Mouse (Mus musculus): ENCODE data around the gene Fpgs.
A peak's percentile ranks its signal among the peaks of the same experiment; 100 is the strongest.

Gene Fpgs

DNA sequence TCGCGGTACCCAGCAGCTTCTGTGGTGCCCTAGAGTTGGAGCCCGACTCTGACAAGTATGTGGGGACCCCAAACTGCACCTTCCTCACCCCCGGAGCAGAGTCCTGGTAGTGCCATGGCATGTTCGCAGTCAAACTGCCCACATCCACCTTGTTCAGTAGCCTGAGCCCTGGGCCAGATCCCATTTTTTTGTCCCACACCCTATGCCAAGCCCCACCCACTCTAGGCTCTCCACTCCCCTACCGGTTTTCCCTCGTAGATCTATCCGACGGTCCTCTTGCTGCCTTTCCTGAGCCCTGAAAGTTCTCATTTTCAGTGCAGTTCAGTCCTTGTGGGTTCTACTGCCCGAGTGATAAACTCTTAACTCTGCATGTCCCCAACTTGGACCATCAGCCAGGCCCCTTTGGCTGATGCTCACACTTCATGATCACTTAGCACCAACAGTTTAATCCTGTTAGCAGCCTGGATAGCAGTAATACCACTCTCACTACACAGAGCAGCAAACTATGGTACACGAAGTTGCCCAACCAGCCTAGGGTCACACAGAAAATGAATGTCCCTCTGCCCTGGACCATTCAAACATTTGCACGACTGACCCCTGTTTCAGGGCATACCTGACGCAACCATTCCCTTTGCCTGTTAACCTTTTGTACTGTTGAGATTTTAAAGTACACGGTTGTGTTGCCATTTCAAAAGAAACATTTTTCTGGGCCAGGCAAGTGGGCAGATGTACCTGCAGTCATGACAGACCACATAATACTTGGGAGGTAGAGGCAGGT, 2.8 kb downstream of the Fpgs start:
- no peak for DNase-seq (ENCODE audit: low read depth, low spot score)

DNA sequence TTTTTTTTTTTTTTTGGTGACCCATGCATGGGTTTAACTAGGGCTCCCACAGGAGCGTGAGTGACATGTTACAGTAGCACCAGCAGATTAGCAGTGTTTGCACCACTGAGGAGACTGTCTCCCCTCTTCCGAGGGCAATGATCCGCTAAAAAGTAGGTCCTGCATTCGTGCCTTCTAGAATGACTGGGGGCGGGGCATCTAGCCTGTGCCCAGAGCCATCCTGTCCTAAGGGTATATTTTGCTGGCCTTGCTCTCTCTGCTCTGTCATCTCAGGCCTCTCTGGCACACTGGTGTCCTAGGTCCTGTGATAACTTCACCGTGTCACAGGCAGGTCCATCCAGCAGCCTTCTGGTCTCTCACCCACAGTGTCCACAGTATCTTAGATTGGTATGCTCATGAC, 4.3 kb downstream of the Fpgs start:
- no peak for DNase-seq (ENCODE audit: low read depth, low spot score)

DNA sequence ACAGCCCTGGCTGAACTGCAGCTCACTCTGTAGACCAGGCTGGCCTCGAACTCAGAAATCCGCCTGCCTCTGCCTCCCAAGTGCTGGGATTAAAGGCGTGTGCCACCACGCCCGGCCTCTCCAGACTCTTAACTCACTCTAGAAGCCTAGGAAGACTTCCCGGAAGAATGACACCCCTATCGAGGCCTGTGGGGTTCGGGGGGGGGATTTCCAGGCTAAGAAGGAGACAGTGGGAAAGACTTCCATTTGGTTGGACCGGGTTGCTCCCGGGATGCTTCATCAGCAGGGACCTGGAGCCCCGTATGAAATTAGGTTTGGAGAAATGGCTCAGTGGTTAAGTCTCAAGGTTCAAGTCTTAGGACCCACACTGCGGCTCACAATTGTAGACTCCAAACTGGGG, 9.3 kb downstream of the Fpgs start:
- no peak for DNase-seq (ENCODE audit: low read depth, low spot score)

DNA sequence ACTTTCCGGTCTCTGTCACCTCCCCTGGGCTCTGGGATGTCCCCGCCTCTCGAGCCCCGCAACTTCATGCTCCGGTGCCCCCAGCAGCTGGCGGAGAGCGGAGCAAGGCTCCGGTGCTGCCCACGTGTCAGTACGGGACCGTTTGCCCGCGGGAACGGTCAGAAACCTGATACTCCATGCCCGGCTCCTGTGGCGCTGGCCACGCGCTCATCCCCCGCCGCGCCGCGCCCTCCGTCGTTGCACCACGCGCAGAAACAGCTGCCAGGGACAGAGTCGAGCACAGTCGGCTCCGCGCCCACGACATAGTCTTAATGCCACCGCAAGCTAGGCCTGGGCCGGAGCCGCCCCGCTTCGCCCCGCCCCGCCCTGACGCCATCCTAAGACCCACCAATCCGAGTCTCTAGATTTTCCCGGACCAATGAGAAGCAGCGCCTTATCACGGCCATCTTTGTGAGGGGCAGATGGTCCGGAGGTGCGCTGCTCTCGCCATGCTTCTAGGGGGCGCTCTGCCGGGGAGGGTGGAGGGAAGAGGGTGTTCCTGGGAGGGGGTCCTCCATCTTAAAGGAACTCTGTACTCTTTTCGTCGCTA, 10.0 kb downstream of the Fpgs start:
- DNase-seq (ENCODE audit: low read depth, low spot score) = peak; percentile 98

DNA sequence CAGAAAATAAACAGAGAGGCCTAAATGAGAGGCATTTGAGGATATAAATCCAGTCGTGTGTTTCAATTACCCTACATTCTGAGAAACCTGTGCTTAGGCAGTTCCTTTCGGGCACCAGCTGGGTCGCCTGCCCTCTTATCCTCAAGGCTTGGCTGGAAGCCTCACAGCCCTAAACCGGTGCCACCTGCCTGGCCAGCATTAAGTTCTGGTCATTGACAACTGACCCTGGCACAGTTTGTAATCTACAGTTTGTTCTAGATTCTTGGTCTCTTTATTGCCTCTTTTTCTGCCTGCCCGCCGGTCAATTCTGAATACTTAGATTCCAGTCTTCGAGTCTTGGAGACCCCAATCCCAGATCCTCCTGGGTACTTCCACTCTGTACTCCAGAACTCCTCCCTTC, 10.7 kb downstream of the Fpgs start:
- DNase-seq (ENCODE audit: low read depth, low spot score) = no peak

DNA sequence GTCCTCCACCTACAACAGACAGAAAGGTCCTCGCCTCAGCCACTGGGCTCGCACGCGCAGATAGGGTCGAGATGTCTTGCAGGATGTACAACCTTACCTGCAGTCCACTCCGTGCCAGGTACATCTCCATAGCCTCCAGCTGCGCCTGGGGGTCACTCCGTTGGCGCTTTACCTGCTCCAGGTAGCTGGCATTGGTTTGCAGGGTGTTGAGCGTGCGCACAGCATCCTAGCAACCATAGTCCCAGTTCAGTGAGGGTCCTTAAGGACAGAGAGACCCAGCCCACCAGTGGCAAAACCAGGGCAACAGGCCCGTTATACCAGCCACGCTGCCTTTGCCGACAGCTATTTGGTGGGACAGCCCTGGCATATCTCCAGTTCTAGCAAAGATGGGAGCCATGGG, 11.4 kb downstream of the Fpgs start:
- no peak for DNase-seq (ENCODE audit: low read depth, low spot score)

DNA sequence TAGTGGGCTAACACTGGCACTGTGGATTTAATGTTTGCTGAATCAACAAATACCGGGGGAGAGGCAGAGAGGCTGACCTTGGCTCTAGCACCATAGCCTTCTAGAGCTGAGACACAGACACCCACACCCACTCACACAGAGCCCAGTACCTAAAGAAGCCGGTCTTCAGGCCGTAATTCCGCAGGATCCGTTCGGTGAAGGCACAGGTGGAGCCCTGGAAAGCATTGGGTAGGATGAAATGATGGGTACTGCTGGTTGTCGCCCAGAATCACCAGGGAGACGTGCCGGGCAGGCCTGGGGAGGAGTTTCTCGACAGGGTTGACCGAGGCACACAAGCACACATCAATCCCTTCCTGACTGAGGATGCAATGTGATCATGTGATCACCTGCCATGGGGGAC, 12.9 kb downstream of the Fpgs start:
- DNase-seq (ENCODE audit: low read depth, low spot score) = no peak

DNA sequence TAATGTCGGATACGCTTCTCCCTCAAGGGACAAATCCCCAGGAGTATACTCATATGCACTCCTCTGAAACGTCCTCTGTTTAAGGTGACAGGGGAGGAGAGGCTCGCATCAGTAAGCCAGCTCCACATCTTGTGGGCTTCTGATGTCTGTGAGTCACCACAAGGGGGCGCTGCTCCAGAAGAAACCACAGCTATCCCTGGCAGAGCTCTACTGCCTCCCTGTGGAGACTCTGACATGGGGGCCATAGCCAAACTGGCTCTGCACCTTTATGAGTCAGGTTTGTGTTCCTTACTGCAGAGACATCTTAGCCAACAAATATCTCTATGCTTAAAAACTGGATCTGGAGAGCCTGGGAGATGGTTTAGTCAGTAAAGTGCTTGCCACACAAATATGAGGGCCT, 14.5 kb downstream of the Fpgs start:
- DNase-seq (ENCODE audit: low read depth, low spot score) = peak; percentile 93

DNA sequence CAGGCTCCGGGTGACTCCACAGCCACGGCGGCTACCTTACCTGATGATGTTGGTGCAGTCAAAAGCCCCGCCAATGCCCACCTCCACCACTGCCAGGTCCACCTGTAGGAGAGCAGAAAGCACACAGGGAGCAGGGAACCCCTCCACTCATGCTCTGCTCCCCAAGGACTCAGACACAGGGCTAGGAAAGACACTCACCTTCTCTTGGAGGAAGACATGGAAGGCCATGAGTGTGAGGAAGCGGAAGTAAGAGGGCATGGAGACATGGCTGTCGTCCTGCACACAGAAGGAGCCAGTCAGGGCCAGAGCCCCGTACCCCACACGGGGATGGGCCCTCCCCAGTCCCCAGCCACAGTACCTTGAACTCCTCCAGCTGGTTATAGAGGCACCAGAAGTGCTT, 16.4 kb downstream of the Fpgs start:
- no peak for DNase-seq (ENCODE audit: low read depth, low spot score)

DNA sequence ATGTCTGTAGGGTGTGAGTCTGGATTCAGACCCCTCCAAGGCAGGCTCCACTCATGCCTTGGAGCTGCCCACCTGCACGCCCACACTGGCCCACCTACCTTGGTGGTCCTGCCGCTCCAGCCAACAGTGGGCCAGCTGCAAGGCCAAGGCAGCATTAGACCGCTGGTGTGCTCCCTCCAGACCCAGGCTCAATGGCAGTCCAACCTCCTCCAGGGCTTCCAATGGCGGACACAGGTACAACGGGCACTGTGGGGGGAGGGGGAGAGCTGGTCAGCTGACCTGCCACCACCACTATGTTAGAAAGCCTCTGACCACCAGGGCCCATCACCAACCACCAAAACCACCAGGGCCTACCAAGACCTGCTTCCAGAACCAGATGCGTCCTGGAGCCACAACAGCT, 17.3 kb downstream of the Fpgs start:
- DNase-seq (ENCODE audit: low read depth, low spot score) = no peak

DNA sequence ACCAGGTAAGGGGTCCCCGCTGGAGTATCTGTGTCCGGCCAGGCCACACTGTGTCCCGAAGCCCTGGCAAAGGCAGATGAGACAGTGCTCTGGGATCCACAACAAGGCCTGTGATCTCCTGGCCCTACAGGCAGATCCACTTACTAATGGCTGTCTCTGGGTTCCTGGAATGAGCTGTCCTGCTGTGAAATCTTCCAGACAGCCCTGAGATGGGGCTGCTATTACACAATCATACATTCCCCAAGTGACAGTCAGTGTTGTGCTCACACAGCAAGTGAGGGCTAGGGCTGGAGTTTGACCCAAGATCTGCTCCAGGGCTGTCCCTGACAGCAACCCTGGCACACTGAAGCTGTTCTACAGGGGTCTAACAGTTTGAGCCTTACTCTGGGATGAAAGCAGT, 18.1 kb downstream of the Fpgs start:
- no peak for DNase-seq (ENCODE audit: low read depth, low spot score)

DNA sequence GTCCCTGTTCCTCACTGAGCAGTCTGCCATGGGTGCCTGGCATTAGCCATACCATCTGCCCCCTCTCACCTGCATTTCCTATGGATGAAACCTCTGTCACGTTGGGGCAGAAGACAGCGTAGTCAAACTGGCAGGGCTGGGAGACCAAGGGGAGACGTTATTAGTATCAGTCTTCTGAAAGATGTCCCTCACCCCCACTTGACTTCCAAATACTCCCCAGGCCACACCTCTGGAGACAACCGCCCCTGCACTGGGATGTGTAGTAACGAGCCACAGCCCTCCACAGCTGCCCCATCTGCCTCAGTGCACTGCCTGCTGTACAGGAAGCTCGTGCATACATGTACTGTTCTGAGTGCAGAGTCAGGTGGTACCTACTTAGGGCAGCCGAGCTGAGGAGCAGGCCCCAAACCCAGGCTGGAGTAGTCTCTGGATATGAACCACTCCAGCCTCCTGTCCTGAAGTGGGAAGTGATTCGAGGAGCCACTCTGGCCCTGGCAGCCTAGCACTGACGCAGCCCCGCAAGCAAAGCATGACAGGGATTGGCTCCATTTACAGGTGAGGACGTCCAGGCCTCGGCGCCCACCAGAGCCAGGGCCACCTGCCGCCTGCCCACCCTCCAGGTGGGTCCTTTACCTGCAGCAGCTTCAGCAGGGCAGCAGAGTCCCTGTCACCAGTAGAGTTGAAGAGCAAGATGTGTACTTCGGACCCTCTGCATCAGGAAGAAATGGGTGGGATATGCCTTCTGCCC, 19.1 kb downstream of the Fpgs start:
- DNase-seq (ENCODE audit: low read depth, low spot score) = no peak

DNA sequence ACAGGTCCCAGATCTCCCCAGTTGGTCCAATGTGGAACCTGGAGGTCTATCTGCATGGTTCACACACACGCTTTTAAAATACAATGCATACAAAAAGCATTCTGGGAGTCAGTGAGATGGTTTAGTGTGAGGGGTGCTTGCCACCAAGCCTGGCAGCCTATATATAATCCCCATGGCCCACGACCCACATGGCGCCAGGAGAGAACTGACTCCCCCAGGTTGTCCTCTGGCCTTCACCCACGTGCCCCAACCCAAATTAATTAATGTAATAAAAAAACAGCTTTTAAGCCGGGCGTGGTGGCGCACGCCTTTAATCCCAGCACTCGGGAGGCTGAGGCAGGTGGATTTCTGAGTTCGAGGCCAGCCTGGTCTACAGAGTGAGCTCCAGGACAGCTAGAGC, 20.2 kb downstream of the Fpgs start:
- no peak for DNase-seq (ENCODE audit: low read depth, low spot score)

DNA sequence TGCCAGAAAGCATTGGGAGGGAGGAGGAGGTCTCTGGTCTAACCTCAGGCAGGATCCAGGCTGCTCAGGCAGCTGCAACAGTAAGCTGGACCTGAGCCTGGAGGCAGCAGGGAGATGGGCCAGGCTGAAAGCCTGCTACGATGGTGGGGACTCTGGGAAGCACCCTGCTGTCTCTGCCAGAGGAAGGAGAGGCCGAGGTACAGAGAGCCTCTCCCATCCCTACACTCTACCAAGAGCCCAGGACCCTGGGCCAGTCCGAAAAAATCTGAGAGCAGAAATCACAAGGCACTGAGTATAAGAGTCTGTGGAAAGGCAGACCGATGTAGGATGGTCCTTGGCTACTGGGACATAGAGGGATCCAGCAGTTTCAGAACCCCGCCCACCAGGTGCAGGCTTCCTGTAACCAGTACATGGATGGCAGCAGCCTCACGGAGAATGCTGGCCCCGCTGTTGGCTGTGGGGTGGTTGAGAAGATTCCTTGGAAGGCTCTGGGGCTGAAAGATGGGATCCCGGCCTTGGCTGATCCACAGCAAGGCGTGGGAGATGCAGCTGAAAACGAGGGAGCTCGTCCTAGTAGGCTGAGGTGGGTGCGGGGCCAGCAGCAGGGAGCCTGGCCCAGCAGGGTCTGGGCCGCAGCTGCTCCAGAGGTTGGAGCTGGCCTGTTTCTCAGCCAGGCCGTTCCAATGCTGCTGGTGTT, 21.1 kb downstream of the Fpgs start:
- DNase-seq (ENCODE audit: low read depth, low spot score) = no peak

DNA sequence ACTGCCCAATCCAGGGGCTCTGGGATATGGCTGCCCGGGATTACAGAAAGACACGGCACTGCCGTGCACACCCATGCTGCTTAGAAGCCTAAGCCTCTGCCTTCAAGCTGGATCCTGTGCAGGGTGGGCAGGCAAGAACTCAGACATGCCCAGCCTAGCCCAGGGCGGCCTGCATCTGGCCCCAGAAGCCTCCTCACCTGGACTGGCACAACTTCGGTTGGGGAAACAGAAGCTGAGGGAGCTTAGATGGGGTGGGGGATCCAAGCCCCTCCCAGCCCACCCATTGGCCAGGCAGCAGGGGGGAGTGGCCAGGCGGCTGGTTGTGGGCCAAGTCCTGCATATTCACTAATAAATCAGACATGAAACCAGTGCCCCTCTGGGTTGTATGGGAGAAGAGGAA, 22.2 kb downstream of the Fpgs start:
- DNase-seq (ENCODE audit: low read depth, low spot score) = no peak

DNA sequence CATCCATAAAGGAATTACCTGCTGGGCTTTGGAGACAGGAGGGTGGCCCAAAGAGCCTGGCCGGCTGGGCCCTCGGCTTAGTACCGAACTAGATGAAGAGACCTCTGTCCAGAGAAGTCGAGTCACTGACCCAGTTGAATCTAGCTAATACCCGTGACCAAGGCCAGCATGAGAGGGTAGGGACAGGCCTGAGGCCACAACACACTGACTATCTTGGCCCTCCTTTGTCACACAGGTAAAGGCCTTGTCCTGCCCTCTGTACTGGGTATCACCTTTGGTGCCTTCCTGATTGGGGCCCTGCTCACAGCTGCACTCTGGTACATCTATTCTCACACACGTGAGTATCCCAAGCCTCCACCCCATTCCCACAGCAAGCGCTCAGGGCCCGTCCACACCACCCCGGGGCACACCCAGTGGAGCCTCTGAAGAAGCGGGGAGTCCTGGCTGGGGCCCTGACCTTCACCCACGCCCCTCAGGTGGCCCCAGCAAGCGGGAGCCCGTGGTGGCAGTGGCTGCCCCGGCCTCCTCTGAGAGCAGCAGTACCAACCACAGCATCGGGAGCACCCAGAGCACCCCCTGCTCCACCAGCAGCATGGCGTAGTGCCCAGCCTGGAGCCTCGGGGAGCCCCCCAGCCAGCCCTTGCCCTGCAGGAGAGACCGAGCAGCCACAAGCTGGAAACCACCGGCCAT, 22.8 kb downstream of the Fpgs start:
- DNase-seq (ENCODE audit: low read depth, low spot score) = no peak

DNA sequence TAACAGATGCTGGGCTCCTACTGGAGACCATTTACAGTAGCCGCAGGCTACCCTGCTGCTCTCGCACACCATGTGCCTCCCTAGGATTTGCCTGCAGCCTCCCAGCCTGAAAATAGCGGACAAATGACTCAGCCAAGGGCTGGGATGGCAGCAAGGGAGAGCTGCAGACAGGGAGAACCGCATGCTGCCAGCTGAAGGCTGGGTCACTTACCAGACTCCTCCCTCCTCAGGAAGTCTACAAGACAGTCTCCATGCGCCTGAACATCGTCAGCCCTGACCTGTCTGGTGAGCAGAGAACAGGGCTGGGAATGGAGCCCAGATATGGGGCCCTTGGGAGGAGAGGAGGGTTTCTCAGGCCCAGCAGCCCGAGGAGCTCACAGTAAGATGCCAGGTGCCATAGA, 23.9 kb downstream of the Fpgs start:
- no peak for DNase-seq (ENCODE audit: low read depth, low spot score)

DNA sequence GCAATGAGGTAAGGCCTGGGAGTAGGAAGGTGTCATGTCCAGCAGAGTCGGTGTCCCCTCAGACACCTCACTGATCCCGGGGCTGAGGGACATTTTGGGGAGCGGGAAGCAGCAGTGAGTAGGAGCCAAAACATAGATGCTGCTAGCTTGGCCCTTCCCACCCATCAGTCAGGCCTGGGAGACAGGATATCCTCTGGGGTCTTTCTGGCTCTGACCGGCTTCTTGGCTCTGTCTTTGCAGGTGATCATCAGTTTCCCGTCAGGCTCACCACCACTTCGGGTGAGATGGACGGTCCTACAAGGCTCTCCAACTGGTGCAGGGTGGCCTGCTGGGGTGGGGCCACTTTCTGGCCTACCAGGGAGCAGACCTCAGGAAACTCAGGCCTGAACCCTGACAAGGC, 26.3 kb downstream of the Fpgs start:
- no peak for DNase-seq (ENCODE audit: low read depth, low spot score)

DNA sequence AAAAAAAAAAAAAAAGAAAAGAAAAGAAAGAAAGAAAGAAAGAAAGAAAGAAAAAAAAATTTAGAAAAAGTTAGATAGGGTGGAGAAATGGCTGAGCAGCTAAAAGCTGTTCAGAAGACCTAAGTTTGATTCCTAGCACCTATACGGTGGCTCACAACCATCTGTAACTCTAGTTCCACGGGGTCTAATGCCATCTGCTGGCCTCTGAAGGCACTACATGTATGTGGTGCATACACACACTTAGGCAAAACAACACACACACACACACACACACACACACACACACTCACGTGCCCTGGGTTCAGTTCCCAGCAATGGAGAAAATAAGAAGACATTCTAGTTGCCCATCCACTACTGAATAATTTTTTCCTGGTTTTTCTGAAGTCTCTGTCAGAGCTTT, 27.1 kb downstream of the Fpgs start:
- DNase-seq (ENCODE audit: low read depth, low spot score) = peak; percentile 54

DNA sequence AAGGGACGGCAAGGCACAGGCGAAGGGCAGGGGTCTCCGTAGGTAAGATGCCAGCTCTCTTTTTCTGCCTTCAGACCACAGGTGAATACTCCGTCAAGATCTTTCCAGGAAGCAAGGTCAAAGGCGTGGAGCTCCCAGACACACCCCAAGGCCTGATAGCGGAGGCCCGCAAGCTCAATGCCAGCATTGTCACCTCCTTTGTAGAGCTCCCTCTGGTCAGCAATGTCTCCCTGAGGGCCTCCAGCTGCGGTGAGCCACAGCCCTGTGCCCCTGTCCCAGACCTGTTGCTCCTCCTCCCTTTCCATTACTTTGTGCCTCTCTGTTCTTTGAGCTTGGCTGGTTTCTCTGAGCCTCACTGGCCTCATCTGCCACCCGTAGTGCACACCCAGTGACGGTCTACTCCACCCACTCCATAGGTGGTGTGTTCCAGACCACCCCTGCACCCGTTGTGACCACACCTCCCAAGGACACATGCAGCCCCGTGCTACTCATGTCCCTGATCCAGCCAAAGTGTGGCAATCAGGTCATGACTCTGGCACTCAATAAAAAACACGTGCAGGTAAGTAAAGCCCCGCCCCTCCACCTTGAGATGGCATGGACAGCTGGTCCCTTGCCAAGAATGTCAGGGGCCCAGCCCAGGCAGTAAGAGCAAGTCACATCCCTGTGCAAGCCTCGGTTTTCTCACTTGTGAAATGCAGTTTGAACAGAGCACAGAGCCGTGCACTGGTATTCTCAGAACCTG, 30.6 kb downstream of the Fpgs start:
- no peak for DNase-seq (ENCODE audit: low read depth, low spot score)

All from ES-CJ7 (cell line).